Mouse (Mus musculus) urinary bladder, postnatal 36 days (tissue): ENCODE data around the gene Trappc5.

ENCODE experiments used
- DNase-seq, 2 experiments: peaks; one replicate each; pipeline ENCODE4 v3.0.0; 2022; ENCODE audit warnings: low spot score in 2 of 2, mixed read lengths in 1 of 2

Gene Trappc5

GRCm38 (mm10) chr8:3676131-3676992 lies at the start of gene Trappc5:
Gene Trappc5 (plus strand): TSS chr8:3676299.
- DNase-seq = peak; percentile 90 to 92

GRCm38 (mm10) chr8:3626971-3627370 lies 49.1 kb upstream of the Trappc5 start:
- no peak for DNase-seq

GRCm38 (mm10) chr8:3628014-3628413 lies 48.1 kb upstream of the Trappc5 start:
- no peak for DNase-seq

- DNase-seq = peak; percentile 68 to 84
Observed at GRCm38 (mm10) chr8:3630647-3631477, 45.2 kb upstream of the Trappc5 start, which contains the start of gene Stxbp2. Gene Stxbp2 (plus strand): TSS chr8:3630955.

- DNase-seq = no peak
Observed at GRCm38 (mm10) chr8:3631478-3631875, 44.6 kb upstream of the Trappc5 start.

GRCm38 (mm10) chr8:3645804-3646203 lies 30.3 kb upstream of the Trappc5 start:
- DNase-seq = peak; percentile 29 to 77

- no peak for DNase-seq
Observed at GRCm38 (mm10) chr8:3646824-3647531, 29.1 kb upstream of the Trappc5 start.

GRCm38 (mm10) chr8:3647561-3647960 lies 28.5 kb upstream of the Trappc5 start:
- DNase-seq = no peak

- no peak for DNase-seq
Observed at GRCm38 (mm10) chr8:3648268-3648667, 27.8 kb upstream of the Trappc5 start.

GRCm38 (mm10) chr8:3648990-3649389 lies 27.1 kb upstream of the Trappc5 start:
- DNase-seq = no peak

- no peak for DNase-seq
Observed at GRCm38 (mm10) chr8:3652845-3653244, 23.3 kb upstream of the Trappc5 start.

GRCm38 (mm10) chr8:3654726-3655508 lies 21.2 kb upstream of the Trappc5 start:
- no peak for DNase-seq

GRCm38 (mm10) chr8:3655526-3655925 lies 20.6 kb upstream of the Trappc5 start, which contains the start of gene Retn:
Gene Retn (plus strand): TSS chr8:3655770.
- DNase-seq = peak in 1 of 2 experiments; percentile 47

- DNase-seq = no peak
Observed at GRCm38 (mm10) chr8:3656725-3657381, 19.2 kb upstream of the Trappc5 start.

- DNase-seq = no peak
Observed at GRCm38 (mm10) chr8:3660889-3661288, 15.2 kb upstream of the Trappc5 start.

- no peak for DNase-seq
Observed at GRCm38 (mm10) chr8:3664405-3664804, 11.7 kb upstream of the Trappc5 start.

- no peak for DNase-seq
Observed at GRCm38 (mm10) chr8:3665507-3665906, 10.6 kb upstream of the Trappc5 start, which contains the start of gene Mcemp1. Gene Mcemp1 (plus strand): TSS chr8:3665754.

GRCm38 (mm10) chr8:3670388-3670787 lies 5.7 kb upstream of the Trappc5 start:
- DNase-seq = no peak

GRCm38 (mm10) chr8:3671980-3672491 lies 4.1 kb upstream of the Trappc5 start, which contains the start of gene Fcor:
Gene Fcor (minus strand): TSS chr8:3672362.
- DNase-seq = peak; percentile 75 to 83

GRCm38 (mm10) chr8:3674671-3675070 lies 1.4 kb upstream of the Trappc5 start:
- no peak for DNase-seq
